Mouse (Mus musculus): ENCODE data around the gene Mrgprf.

GRCm38 (mm10) chr7:145299562-145300320 lies 887 bp upstream of the Mrgprf start:
- TF ChIP-seq POLR2A (IDR thresholded peaks at IDR 0.05; ENCODE audit: insufficient read length, low read depth) (no peak), REST (IDR thresholded peaks at IDR 0.05; ENCODE audit: insufficient read depth, insufficient read length) (no peak), MAX (IDR thresholded peaks at IDR 0.05; ENCODE audit: low read depth) (no peak), USF1 (IDR thresholded peaks at IDR 0.05; ENCODE audit: low read depth) (no peak), MYOG (IDR thresholded peaks at IDR 0.05; ENCODE audit: control insufficient read depth in 1 of 3, insufficient read depth in 1 of 3, insufficient read length in 2 of 3, low read depth in 2 of 3) (peak in 2 of 3 experiments; percentile 11 to 57), E2F4 (IDR thresholded peaks at IDR 0.05; ENCODE audit: insufficient read depth) (no peak), TCF12 (IDR thresholded peaks at IDR 0.05; ENCODE audit: insufficient read depth, poor library complexity, severe bottlenecking) (no peak)

Data from myocyte (in vitro differentiated cells).